Mouse (Mus musculus) midbrain, embryonic 16.5 days (tissue): ENCODE results near the gene Dhrs7c. TPM values are rescaled to one million over a fixed set of nuclear protein-coding genes. Genes with fewer than 3 reads are reported as not detected.

ENCODE experiments used
- ATAC-seq: fragments of 200-750 bp; cut with Nextera tagmentation; 2 replicates; pipeline ENCODE4 v1.8.0; 2017; ENCODE audit warnings: moderate TSS enrichment
- H3K27ac ChIP-seq: fragments of 300-500 bp; sonication (generic); 2 replicates; pipeline ENCODE4 v1.5.1; 2014; ENCODE audit warnings: mild to moderate bottlenecking, low read length, mixed read lengths
- H3K27me3 ChIP-seq: fragments of 300-500 bp; sonication (generic); 2 replicates; pipeline ENCODE4 v1.6.1; 2014; ENCODE audit warnings: low read depth, low read length, mixed read lengths; ENCODE audit not compliant: control insufficient read depth, insufficient read depth
- H3K36me3 ChIP-seq: fragments of 300-500 bp; sonication (generic); 2 replicates; pipeline ENCODE4 v1.6.1; 2014; ENCODE audit warnings: mild to moderate bottlenecking, low read length, moderate library complexity, mixed read lengths; ENCODE audit not compliant: control insufficient read depth, insufficient read depth
- H3K4me1 ChIP-seq: fragments of 300-500 bp; sonication (generic); 2 replicates; pipeline ENCODE4 v1.6.1; 2014; ENCODE audit warnings: mild to moderate bottlenecking, low read length, mixed read lengths; ENCODE audit not compliant: control insufficient read depth, insufficient read depth
- H3K4me2 ChIP-seq: fragments of 300-500 bp; sonication (generic); 2 replicates; pipeline ENCODE4 v1.6.1; 2014; ENCODE audit warnings: mild to moderate bottlenecking, low read length, mixed read lengths
- H3K4me3 ChIP-seq: fragments of 300-500 bp; sonication (generic); 2 replicates; pipeline ENCODE4 v1.5.1; 2014; ENCODE audit warnings: low read depth, mild to moderate bottlenecking, low read length, moderate library complexity, mixed read lengths
- H3K9ac ChIP-seq: fragments of 300-500 bp; sonication (generic); 2 replicates; pipeline ENCODE4 v1.6.1; 2014; ENCODE audit warnings: low read depth, low read length, mixed read lengths
- H3K9me3 ChIP-seq: fragments of 300-500 bp; sonication (generic); replicated peaks from 2 replicates; pipeline ENCODE4 v1.6.1; 2014; ENCODE audit warnings: mild to moderate bottlenecking, low read length, mixed read lengths; ENCODE audit not compliant: control insufficient read depth, poor library complexity, severe bottlenecking
- WGBS: fragments of 180-500 bp; shearing (Covaris S2); extraction: QIAGEN DNeasy Blood & Tissue Kit; methylation state at CpG from one replicate; pipeline ENCODE4 v1.1.7; 2014; 5-methylcytosine and 5-hydroxymethylcytosine counted together
- polyA plus RNA-seq: library from polyadenylated mRNA; unstranded; fragments of >200 nt; fragmentation: Nextera tagmentation; extraction: Ambion mirVana; gene quantifications from 2 replicates; pipeline ENCODE4 v1.2.1, GENCODE M21; 2015

Dhrs7c gene
- polyA plus RNA-seq, 1 experiment from 2014 or later = not detected

- Histone ChIP-seq H3K36me3 (no peaks in the 10 kb centered on the region), H3K4me2 (no peak overlapping the region), H3K27me3 (no peaks in the 10 kb centered on the region), H3K4me1 (no peaks in the 10 kb centered on the region), H3K9ac (no peak overlapping the region), H3K27ac (no peak overlapping the region), H3K9me3 (no peaks in the 10 kb centered on the region), H3K4me3 (no peak overlapping the region)
- no peak for ATAC-seq
- WGBS = 85% methylated on average over 6 of the region's 6 CpGs
Measured at GRCm38 (mm10) chr11:67829530-67829929, 31.5 kb downstream of the Dhrs7c start.

- Histone ChIP-seq H3K9me3 (no peaks in the 10 kb centered on the region), H3K4me3 (no peak overlapping the region), H3K9ac (no peak overlapping the region), H3K4me1 (no peaks in the 10 kb centered on the region), H3K4me2 (no peak overlapping the region), H3K27me3 (no peaks in the 10 kb centered on the region), H3K36me3 (no peaks in the 10 kb centered on the region), H3K27ac (no peak overlapping the region)
- no peak for ATAC-seq
- 83% methylated on average over 5 of the region's 5 CpGs for WGBS
Measured at GRCm38 (mm10) chr11:67831820-67832219, 33.8 kb downstream of the Dhrs7c start.

- H3K4me3 ChIP-seq = no peak overlapping the region
- ATAC-seq = no peak
Measured at GRCm38 (mm10) chr11:67835408-67836078, 37.6 kb downstream of the Dhrs7c start.

GRCm38 (mm10) chr11:67839810-67840209 is 41.8 kb downstream of the Dhrs7c start:
- H3K9ac ChIP-seq = no peak overlapping the region
- no peak overlapping the region for H3K27ac ChIP-seq
- H3K4me3 ChIP-seq = no peak overlapping the region
- 74% methylated on average over 1 of the region's 1 CpGs for WGBS
- no peak overlapping the region for H3K4me2 ChIP-seq
- no peaks in the 10 kb centered on the region for H3K9me3 ChIP-seq
- ATAC-seq = no peak
- no peaks in the 10 kb centered on the region for H3K4me1 ChIP-seq
- no peaks in the 10 kb centered on the region for H3K36me3 ChIP-seq
- H3K27me3 ChIP-seq = no peaks in the 10 kb centered on the region

More at GRCm38 (mm10) chr11:67835408-67836078, 37.6 kb downstream of the Dhrs7c start:
- Histone ChIP-seq H3K9ac (no peak overlapping the region), H3K4me1 (no peaks in the 10 kb centered on the region), H3K36me3 (no peaks in the 10 kb centered on the region), H3K27me3 (no peaks in the 10 kb centered on the region), H3K27ac (no peak overlapping the region), H3K9me3 (no peaks in the 10 kb centered on the region), H3K4me2 (no peak overlapping the region)
- 92% methylated on average over 10 of the region's 10 CpGs for WGBS

GRCm38 (mm10) chr11:67845193-67845592 is 47.2 kb downstream of the Dhrs7c start:
- Histone ChIP-seq H3K4me2 (no peak overlapping the region), H3K4me1 (no peaks in the 10 kb centered on the region), H3K9ac (no peak overlapping the region), H3K4me3 (no peak overlapping the region), H3K27me3 (no peaks in the 10 kb centered on the region), H3K36me3 (no peaks in the 10 kb centered on the region), H3K27ac (no peak overlapping the region), H3K9me3 (no peaks in the 10 kb centered on the region)
- 70% methylated on average over 4 of the region's 4 CpGs for WGBS
- no peak for ATAC-seq

- H3K27me3 ChIP-seq = no peaks in the 10 kb centered on the region
- H3K4me1 ChIP-seq = no peaks in the 10 kb centered on the region
- WGBS = 73% methylated on average over 5 of the region's 5 CpGs
- no peak overlapping the region for H3K4me2 ChIP-seq
- no peaks in the 10 kb centered on the region for H3K9me3 ChIP-seq
- no peak overlapping the region for H3K9ac ChIP-seq
- no peak overlapping the region for H3K4me3 ChIP-seq
- no peak for ATAC-seq
- H3K27ac ChIP-seq = no peak overlapping the region
- no peaks in the 10 kb centered on the region for H3K36me3 ChIP-seq
Measured at GRCm38 (mm10) chr11:67851770-67852169, 53.8 kb downstream of the Dhrs7c start.

- no peak overlapping the region for H3K4me2 ChIP-seq
- ATAC-seq = no peak
- 55% methylated on average over 6 of the region's 6 CpGs for WGBS
Measured at GRCm38 (mm10) chr11:67853996-67854395, 56.0 kb downstream of the Dhrs7c start.

GRCm38 (mm10) chr11:67855035-67855434 is 57.0 kb downstream of the Dhrs7c start:
- no peaks in the 10 kb centered on the region for H3K4me1 ChIP-seq
- 37% methylated on average over 2 of the region's 2 CpGs for WGBS
- H3K36me3 ChIP-seq = no peaks in the 10 kb centered on the region
- H3K9ac ChIP-seq = no peak overlapping the region
- H3K4me2 ChIP-seq = no peak overlapping the region
- no peaks in the 10 kb centered on the region for H3K27me3 ChIP-seq
- no peak overlapping the region for H3K4me3 ChIP-seq
- no peak for ATAC-seq
- no peak overlapping the region for H3K27ac ChIP-seq
- no peaks in the 10 kb centered on the region for H3K9me3 ChIP-seq

More at GRCm38 (mm10) chr11:67853996-67854395, 56.0 kb downstream of the Dhrs7c start:
- Histone ChIP-seq H3K4me1 (no peaks in the 10 kb centered on the region), H3K36me3 (no peaks in the 10 kb centered on the region), H3K4me3 (no peak overlapping the region), H3K27ac (no peak overlapping the region), H3K27me3 (no peaks in the 10 kb centered on the region), H3K9ac (no peak overlapping the region), H3K9me3 (no peaks in the 10 kb centered on the region)

GRCm38 (mm10) chr11:67858518-67858917 is 60.5 kb downstream of the Dhrs7c start:
- Histone ChIP-seq H3K36me3 (no peaks in the 10 kb centered on the region), H3K4me1 (peaks cover 6% of the 10 kb centered on the region; the same call in 1 of the 2 replicates), H3K4me2 (no peak overlapping the region), H3K9me3 (no peaks in the 10 kb centered on the region), H3K4me3 (no peak overlapping the region), H3K9ac (no peak overlapping the region), H3K27ac (no peak overlapping the region), H3K27me3 (no peaks in the 10 kb centered on the region)
- ATAC-seq = no peak
- 91% methylated on average over 9 of the region's 9 CpGs for WGBS
